In genomic region chr1:111337927-111338326, GRCm38 (mm10) we compare ENCODE assay signal across 18 mouse cellular contexts.
A peak's percentile ranks its signal among the peaks of the same experiment; 100 is the strongest.
DNase-seq lines count a peak whose midpoint lies in the region; ATAC-seq lines count a peak whose summit lies in the region.
"Had no signal": no experiment of that assay in that cellular context is flagged by ENCODE, and none has a peak within 500 bp of the region (broad histone marks: within the 10 kb centered on the region; RNA-seq: fewer than 3 reads in every experiment).

No protein-coding gene starts in this region.

- no peaks in the 10 kb centered on the region for H3K4me1 ChIP-seq in heart, embryonic 16.5 days (ENCODE audit: control insufficient read depth, insufficient read depth, low read length)
- H3K4me1 ChIP-seq: embryonic facial prominence, embryonic 10.5 days; limb, embryonic 12.5 days; liver, embryonic 15.5 days had no signal

- WGBS in heart, embryonic 16.5 days, result 25% methylated on average over 2 of the region's 2 CpGs

- no peaks in the 10 kb centered on the region for H3K27me3 ChIP-seq in heart, embryonic 16.5 days (ENCODE audit: control insufficient read depth, insufficient read depth, low read length)
- H3K27me3 ChIP-seq: limb, embryonic 12.5 days; liver, embryonic 15.5 days had no signal

- H3K36me3 ChIP-seq in heart, embryonic 16.5 days (ENCODE audit: control insufficient read depth, insufficient read depth), result no peaks in the 10 kb centered on the region
- H3K36me3 ChIP-seq: embryonic facial prominence, embryonic 10.5 days; G1E; limb, embryonic 12.5 days; liver, embryonic 15.5 days had no signal

- peak; percentile 37; the same call in 1 of the 2 replicates for ATAC-seq in heart, embryonic 16.5 days (replicated peaks; ENCODE audit: extremely low read depth, insufficient read depth, low FRiP score)
- ATAC-seq: CD4-positive, CD25-positive, alpha-beta regulatory T cell, adult 4 months; forebrain, embryonic 14.5 days; hindbrain, postnatal 0 days had no signal

- H3K27ac ChIP-seq in heart, embryonic 16.5 days (ENCODE audit: low read length), result no peak overlapping the region
- H3K27ac ChIP-seq: embryonic facial prominence, embryonic 10.5 days; hindbrain, postnatal 0 days; limb, embryonic 12.5 days; liver, embryonic 15.5 days had no signal

- intact Hi-C loops in heart, postnatal 14 days (cut with DNase I), result no loop called here

- no peak overlapping the region for H3K4me2 ChIP-seq in heart, embryonic 16.5 days (ENCODE audit: low read depth, low read length)
- H3K4me2 ChIP-seq: limb, embryonic 12.5 days; liver, embryonic 15.5 days had no signal

- H3K9me3 ChIP-seq in heart, embryonic 16.5 days (replicated peaks; ENCODE audit: control insufficient read depth, low read length), result no peaks in the 10 kb centered on the region
- H3K9me3 ChIP-seq: embryonic facial prominence, embryonic 10.5 days; limb, embryonic 12.5 days; liver, embryonic 15.5 days had no signal

- peak; percentile 2 to 3 for DNase-seq in kidney, postnatal 4 days
- no peak for DNase-seq in kidney, adult 8-10 months
- peak; percentile 2 to 5 for DNase-seq in heart, postnatal 14 days
- peak; percentile 9 for DNase-seq in ovary, postnatal 14 days (ENCODE audit: low spot score)
- no peak for DNase-seq in cerebellum, postnatal 4 days (ENCODE audit: low spot score in 2 of 2)
- no peak for DNase-seq in thymus, postnatal 14 days
- DNase-seq: kidney, adult 2 months; kidney, postnatal 36 days; right cerebral cortex, postnatal 25 days had no signal

- no peak overlapping the region for H3K9ac ChIP-seq in heart, embryonic 16.5 days (ENCODE audit: low read length)
- H3K9ac ChIP-seq: limb, embryonic 12.5 days; liver, embryonic 15.5 days had no signal

- no peak overlapping the region for H3K4me3 ChIP-seq in heart, embryonic 16.5 days (ENCODE audit: low read length)
- H3K4me3 ChIP-seq: embryonic facial prominence, embryonic 10.5 days; erythroblast, embryonic 14.5 days; limb, embryonic 12.5 days; liver, embryonic 15.5 days had no signal

Comparison
In these comparisons a context has a peak if more than half of its experiments do, and no peak if none do; other contexts are left out.
1. DNase-seq: peak in kidney, postnatal 4 days (2 of 2), heart, postnatal 14 days (2 of 2) and ovary, postnatal 14 days (single experiment); none in kidney, adult 8-10 months (0 of 2), cerebellum, postnatal 4 days (0 of 2) and thymus, postnatal 14 days (single experiment).